ENCODE assay signal across 20 mouse cellular contexts in the genomic region with DNA sequence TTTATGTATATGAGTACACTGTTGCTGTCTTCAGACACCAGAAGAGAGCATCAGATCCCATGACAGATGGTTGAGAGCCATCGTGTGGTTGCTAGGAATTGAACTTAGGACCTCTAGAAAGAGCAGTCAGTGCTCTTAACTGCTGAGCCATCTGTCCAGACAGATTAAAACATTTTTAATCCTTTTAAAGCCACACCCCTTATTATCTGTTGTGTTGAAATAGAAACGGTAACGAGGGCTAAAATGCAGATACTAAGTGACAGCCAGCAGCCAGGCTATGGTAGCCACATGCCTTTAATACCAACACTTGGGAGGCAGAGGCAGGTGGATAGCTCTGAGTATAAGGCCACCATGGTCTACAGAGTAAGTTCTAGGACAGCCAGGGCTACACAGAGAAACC.
"Had no signal": no experiment of that assay in that cellular context is flagged by ENCODE, and none has a peak within 500 bp of the region (broad histone marks: within the 10 kb centered on the region; RNA-seq: fewer than 3 reads in every experiment).

No protein-coding gene starts in this region.

- ATAC-seq: inflammation-experienced regulatory T-cells, adult 6 months; intestine, embryonic 16.5 days; midbrain, embryonic 13.5 days; midbrain, embryonic 16.5 days had no signal

- H3K27me3 ChIP-seq: liver, embryonic 15.5 days; midbrain, embryonic 13.5 days; neural tube, embryonic 13.5 days; stomach, embryonic 15.5 days had no signal

- H3K4me3 ChIP-seq: left cerebral cortex, adult 2 months; liver, embryonic 15.5 days; midbrain, embryonic 10.5 days; midbrain, embryonic 13.5 days; myocyte; neural tube, embryonic 13.5 days; stomach, embryonic 15.5 days had no signal

- H3K4me1 ChIP-seq: midbrain, embryonic 10.5 days; midbrain, embryonic 13.5 days; neural tube, embryonic 13.5 days; stomach, embryonic 15.5 days had no signal

- H3K27ac ChIP-seq: left cerebral cortex, adult 2 months; liver, embryonic 15.5 days; midbrain, embryonic 10.5 days; midbrain, embryonic 13.5 days; neural tube, embryonic 13.5 days; stomach, embryonic 15.5 days had no signal

- H3K9me3 ChIP-seq: liver, embryonic 15.5 days; midbrain, embryonic 10.5 days; midbrain, embryonic 13.5 days; neural tube, embryonic 13.5 days; stomach, embryonic 15.5 days had no signal

- H3K4me2 ChIP-seq: liver, embryonic 15.5 days; midbrain, embryonic 13.5 days; neural tube, embryonic 13.5 days; stomach, embryonic 15.5 days had no signal

- H3K9ac ChIP-seq: liver, embryonic 15.5 days; midbrain, embryonic 13.5 days; neural tube, embryonic 13.5 days; stomach, embryonic 15.5 days had no signal

- DNase-seq: kidney, adult 18-20 months; kidney, postnatal 10 days; kidney, postnatal 36 days; layer of hippocampus, postnatal 36 days; lung, adult 2 months; lung, postnatal 14 days; lung, postnatal 4 days; right cerebral cortex, postnatal 25 days; spleen, adult 18-20 months; thymus, postnatal 36 days had no signal
